Mouse (Mus musculus) brown adipose tissue, adult 24 weeks (tissue): ENCODE measurements around the gene Arhgef28. TPM values are rescaled to one million over a fixed set of nuclear protein-coding genes. Genes with fewer than 3 reads are reported as not detected.
A peak's percentile ranks its signal among the peaks of the same experiment; 100 is the strongest.

Experiments
- H3K27ac ChIP-seq: fragments of 200-500 bp; replicated peaks from 2 replicates; pipeline ENCODE4 v1.5.1; 2012; ENCODE audit warnings: low read depth, mild to moderate bottlenecking, low read length
- H3K4me1 ChIP-seq: fragments of 200-500 bp; 2 replicates; pipeline ENCODE4 v1.6.1; 2012; ENCODE audit warnings: low read length, mixed read lengths; ENCODE audit not compliant: control insufficient read depth, insufficient read depth, insufficient read length
- H3K4me3 ChIP-seq: fragments of 200-500 bp; 2 replicates; pipeline ENCODE4 v1.5.1; 2012; ENCODE audit warnings: low read depth, mild to moderate bottlenecking, low read length, moderate library complexity; ENCODE audit not compliant: insufficient read depth
- polyA plus RNA-seq: library from polyadenylated mRNA; stranded (reverse); fragments of >200 nt; gene quantifications from 2 replicates; pipeline ENCODE4 v1.2.4, GENCODE M21; 2012; ENCODE audit not compliant: missing spikeins, insufficient read depth, insufficient read length

The Arhgef28 gene
- polyA plus RNA-seq: 14.1 and 14.8 TPM in 2 replicates

- H3K4me1 ChIP-seq: peaks cover 10% of the 10 kb centered on the region
- peak within 1 kb of the TSS; percentile 71 for H3K27ac ChIP-seq
- peak within 1 kb of the TSS; percentile 66 for H3K4me3 ChIP-seq
Measured at GRCm38 (mm10) chr13:98205771-98206545, at the start of gene Arhgef28. Arhgef28 (minus strand) TSS chr13:98206439.

GRCm38 (mm10) chr13:98254921-98255320 lies 48.7 kb upstream of the Arhgef28 start:
- Histone ChIP-seq H3K27ac (no peak overlapping the region), H3K4me1 (no peaks in the 10 kb centered on the region), H3K4me3 (no peak overlapping the region)

- Histone ChIP-seq H3K4me1 (no peaks in the 10 kb centered on the region), H3K27ac (no peak overlapping the region), H3K4me3 (no peak overlapping the region)
Measured at GRCm38 (mm10) chr13:98249594-98249993, 43.4 kb upstream of the Arhgef28 start.

GRCm38 (mm10) chr13:98245386-98245785 lies 39.1 kb upstream of the Arhgef28 start:
- H3K27ac ChIP-seq: no peak overlapping the region
- H3K4me1 ChIP-seq: no peaks in the 10 kb centered on the region
- H3K4me3 ChIP-seq: no peak overlapping the region

- Histone ChIP-seq H3K27ac (no peak overlapping the region), H3K4me1 (no peaks in the 10 kb centered on the region), H3K4me3 (no peak overlapping the region)
Measured at GRCm38 (mm10) chr13:98244571-98245350, 38.5 kb upstream of the Arhgef28 start.

GRCm38 (mm10) chr13:98241531-98242282 lies 35.5 kb upstream of the Arhgef28 start:
- H3K4me1 ChIP-seq: no peaks in the 10 kb centered on the region
- no peak overlapping the region for H3K27ac ChIP-seq
- H3K4me3 ChIP-seq: no peak overlapping the region

- Histone ChIP-seq H3K4me3 (no peak overlapping the region), H3K27ac (no peak overlapping the region), H3K4me1 (no peaks in the 10 kb centered on the region)
Measured at GRCm38 (mm10) chr13:98239978-98240641, 33.9 kb upstream of the Arhgef28 start.

- Histone ChIP-seq H3K4me3 (no peak overlapping the region), H3K27ac (no peak overlapping the region), H3K4me1 (no peaks in the 10 kb centered on the region)
Measured at GRCm38 (mm10) chr13:98235451-98235850, 29.2 kb upstream of the Arhgef28 start.

GRCm38 (mm10) chr13:98230511-98230910 lies 24.3 kb upstream of the Arhgef28 start:
- no peak overlapping the region for H3K4me3 ChIP-seq
- no peaks in the 10 kb centered on the region for H3K4me1 ChIP-seq
- no peak overlapping the region for H3K27ac ChIP-seq

GRCm38 (mm10) chr13:98226225-98226624 lies 20.0 kb upstream of the Arhgef28 start:
- H3K4me3 ChIP-seq: no peak overlapping the region
- no peaks in the 10 kb centered on the region for H3K4me1 ChIP-seq
- H3K27ac ChIP-seq: no peak overlapping the region

GRCm38 (mm10) chr13:98222848-98223247 lies 16.6 kb upstream of the Arhgef28 start:
- no peak overlapping the region for H3K27ac ChIP-seq
- H3K4me1 ChIP-seq: no peaks in the 10 kb centered on the region
- H3K4me3 ChIP-seq: no peak overlapping the region

- no peak overlapping the region for H3K4me3 ChIP-seq
- H3K27ac ChIP-seq: no peak overlapping the region
- H3K4me1 ChIP-seq: no peaks in the 10 kb centered on the region
Measured at GRCm38 (mm10) chr13:98210137-98210536, 3.9 kb upstream of the Arhgef28 start.

- H3K27ac ChIP-seq: no peak overlapping the region
- H3K4me1 ChIP-seq: no peaks in the 10 kb centered on the region
- no peak overlapping the region for H3K4me3 ChIP-seq
Measured at GRCm38 (mm10) chr13:98208842-98209241, 2.6 kb upstream of the Arhgef28 start.

- peak overlapping the region; percentile 71 for H3K27ac ChIP-seq
- H3K4me1 ChIP-seq: peaks cover 6% of the 10 kb centered on the region
Measured at GRCm38 (mm10) chr13:98206546-98206870, 269 bp upstream of the Arhgef28 start.

GRCm38 (mm10) chr13:98205111-98205510 lies 1.1 kb downstream of the Arhgef28 start:
- peaks cover 12% of the 10 kb centered on the region for H3K4me1 ChIP-seq
- peak overlapping the region; percentile 66 for H3K4me3 ChIP-seq
- H3K27ac ChIP-seq: peak overlapping the region; percentile 68

More at GRCm38 (mm10) chr13:98206546-98206870, 269 bp upstream of the Arhgef28 start:
- peak overlapping the region; percentile 48 for H3K4me3 ChIP-seq
